Mouse (Mus musculus) myocyte (in vitro differentiated cells): ENCODE measurements around the gene Lap3.

Experiments used
- CEBPB ChIP-seq: IDR thresholded peaks from 2 replicates; pipeline ENCODE4 v1.6.1; 2011; ENCODE audit warnings: mild to moderate bottlenecking, moderate library complexity; ENCODE audit not compliant: poor library complexity, insufficient read depth, severe bottlenecking
- E2F4 ChIP-seq: IDR thresholded peaks from one replicate; pipeline ENCODE4 v1.6.1; 2011; ENCODE audit warnings: mild to moderate bottlenecking, control low read depth, moderate library complexity; ENCODE audit not compliant: insufficient read depth
- MAX ChIP-seq: IDR thresholded peaks from one replicate; pipeline ENCODE4 v1.6.1; 2011; ENCODE audit warnings: low read depth, mild to moderate bottlenecking, control low read depth
- MYOD1 ChIP-seq, 3 experiments: IDR thresholded peaks; one replicate each; pipeline ENCODE4 v1.6.1; 2011; ENCODE audit warnings: control low read depth in 2 of 3, low read depth in 2 of 3, mild to moderate bottlenecking in 2 of 3, moderate library complexity in 1 of 3; ENCODE audit not compliant: insufficient read length in 2 of 3, control insufficient read depth in 1 of 3
- MYOG ChIP-seq, 3 experiments: IDR thresholded peaks; one replicate each; pipeline ENCODE4 v1.6.1; 2011; ENCODE audit warnings: control low read depth in 2 of 3, low read depth in 2 of 3, mild to moderate bottlenecking in 2 of 3; ENCODE audit not compliant: insufficient read length in 2 of 3, control insufficient read depth in 1 of 3, insufficient read depth in 1 of 3
- POLR2A ChIP-seq: IDR thresholded peaks from one replicate; pipeline ENCODE4 v1.6.1; 2011; ENCODE audit warnings: low read depth, mild to moderate bottlenecking, control low read depth, moderate library complexity; ENCODE audit not compliant: insufficient read length
- POLR2AphosphoS2 ChIP-seq: IDR thresholded peaks from one replicate; pipeline ENCODE4 v1.6.1; 2011; ENCODE audit warnings: low read depth, control low read depth; ENCODE audit not compliant: insufficient read length
- REST ChIP-seq: IDR thresholded peaks from one replicate; pipeline ENCODE4 v1.6.1; 2011; ENCODE audit warnings: mild to moderate bottlenecking, control low read depth, moderate library complexity; ENCODE audit not compliant: insufficient read depth, insufficient read length
- TCF3 ChIP-seq: IDR thresholded peaks from one replicate; pipeline ENCODE4 v1.6.1; 2011; ENCODE audit warnings: low read depth, control low read depth; ENCODE audit not compliant: insufficient read length
- USF1 ChIP-seq: IDR thresholded peaks from one replicate; pipeline ENCODE4 v1.6.1; 2011; ENCODE audit warnings: low read depth, mild to moderate bottlenecking, control low read depth, moderate library complexity

DNA sequence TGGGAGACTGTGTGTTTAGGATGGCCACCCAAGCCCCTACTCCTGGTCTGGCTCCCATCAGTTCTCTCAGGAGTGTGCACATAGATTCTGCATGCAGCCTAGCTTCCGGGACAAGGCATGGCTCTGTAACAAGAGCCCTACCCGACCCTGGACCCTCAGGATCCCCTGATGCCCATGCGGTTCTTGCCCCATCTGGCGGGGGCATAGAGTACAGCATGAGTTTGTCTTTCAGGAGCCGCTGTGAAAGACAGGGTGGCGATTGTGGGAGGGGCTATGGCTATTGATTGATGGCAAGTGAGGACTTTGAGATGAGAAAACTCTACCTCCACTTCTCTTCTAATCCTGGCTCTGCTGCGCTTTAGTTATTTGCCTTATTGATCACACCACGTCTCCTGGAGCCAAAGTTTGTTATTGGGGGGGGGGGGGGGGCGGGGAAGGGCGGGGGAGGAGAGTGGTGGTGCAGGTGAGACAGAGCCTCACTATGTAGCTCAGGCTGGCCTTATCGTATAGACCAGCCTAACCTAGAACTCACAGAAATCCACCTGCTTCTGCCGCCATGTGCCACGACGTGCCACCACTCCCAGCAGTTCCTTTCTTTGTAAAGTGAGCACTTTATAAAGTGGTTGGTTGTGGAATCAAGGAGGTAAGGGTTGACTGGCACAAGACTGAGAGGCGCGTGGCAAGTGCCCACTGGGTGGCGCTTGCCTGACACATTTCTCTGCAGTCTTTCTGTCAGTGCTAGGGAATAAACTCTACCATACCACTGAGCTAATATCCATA is 41.3 kb downstream of the Lap3 start:
- TF ChIP-seq USF1 (no peak), MYOG (IDR thresholded peaks at IDR 0.05; ENCODE audit: control insufficient read depth in 1 of 3, insufficient read depth in 1 of 3, insufficient read length in 2 of 3, low read depth in 2 of 3) (no peak), POLR2AphosphoS2 (no peak), E2F4 (no peak), POLR2A (no peak), MYOD1 (IDR thresholded peaks at IDR 0.05; ENCODE audit: control insufficient read depth in 1 of 3, insufficient read length in 2 of 3, low read depth in 2 of 3) (no peak), REST (no peak), TCF3 (no peak), MAX (no peak), CEBPB (no peak)
